Mouse (Mus musculus) myocyte (in vitro differentiated cells): Measurements from ENCODE around the gene Prps2.

Experiments used
- CEBPB ChIP-seq: IDR thresholded peaks from 2 replicates; pipeline ENCODE4 v1.6.1; 2011; ENCODE audit warnings: mild to moderate bottlenecking, moderate library complexity; ENCODE audit not compliant: poor library complexity, insufficient read depth, severe bottlenecking
- MYOD1 ChIP-seq, 3 experiments: IDR thresholded peaks; one replicate each; pipeline ENCODE4 v1.6.1; 2011; ENCODE audit warnings: control low read depth in 2 of 3, low read depth in 2 of 3, mild to moderate bottlenecking in 2 of 3, moderate library complexity in 1 of 3; ENCODE audit not compliant: insufficient read length in 2 of 3, control insufficient read depth in 1 of 3
- MYOG ChIP-seq, 3 experiments: IDR thresholded peaks; one replicate each; pipeline ENCODE4 v1.6.1; 2011; ENCODE audit warnings: control low read depth in 2 of 3, low read depth in 2 of 3, mild to moderate bottlenecking in 2 of 3; ENCODE audit not compliant: insufficient read length in 2 of 3, control insufficient read depth in 1 of 3, insufficient read depth in 1 of 3
- POLR2A ChIP-seq: IDR thresholded peaks from one replicate; pipeline ENCODE4 v1.6.1; 2011; ENCODE audit warnings: low read depth, mild to moderate bottlenecking, control low read depth, moderate library complexity; ENCODE audit not compliant: insufficient read length
- POLR2AphosphoS2 ChIP-seq: IDR thresholded peaks from one replicate; pipeline ENCODE4 v1.6.1; 2011; ENCODE audit warnings: low read depth, control low read depth; ENCODE audit not compliant: insufficient read length
- REST ChIP-seq: IDR thresholded peaks from one replicate; pipeline ENCODE4 v1.6.1; 2011; ENCODE audit warnings: mild to moderate bottlenecking, control low read depth, moderate library complexity; ENCODE audit not compliant: insufficient read depth, insufficient read length
- TCF12 ChIP-seq: IDR thresholded peaks from one replicate; pipeline ENCODE4 v1.6.1; 2011; ENCODE audit warnings: mild to moderate bottlenecking, control low read depth; ENCODE audit not compliant: poor library complexity, insufficient read depth, severe bottlenecking
- USF1 ChIP-seq: IDR thresholded peaks from one replicate; pipeline ENCODE4 v1.6.1; 2011; ENCODE audit warnings: low read depth, mild to moderate bottlenecking, control low read depth, moderate library complexity

DNA sequence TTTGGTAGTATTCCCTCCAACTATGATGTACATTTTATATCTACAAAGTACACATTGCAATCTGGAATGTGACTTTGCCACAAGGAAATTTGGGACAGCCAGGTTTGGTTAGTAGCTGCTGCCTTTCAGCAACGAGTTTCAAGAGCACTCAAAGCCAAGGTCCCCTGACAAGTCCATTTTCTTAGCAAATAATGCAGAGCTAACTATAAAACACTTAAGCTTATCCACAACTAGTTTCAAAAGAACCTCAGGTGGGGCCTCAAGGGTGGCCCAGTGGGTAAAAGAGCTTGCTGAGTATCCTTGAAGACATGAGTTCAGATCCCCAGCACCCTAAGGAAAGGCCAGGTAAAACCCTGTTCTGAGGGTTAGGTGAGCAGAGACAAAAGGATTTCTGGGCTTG, 4.1 kb upstream of the Prps2 start:
- TF ChIP-seq MYOG (IDR thresholded peaks at IDR 0.05; ENCODE audit: control insufficient read depth in 1 of 3, insufficient read depth in 1 of 3, insufficient read length in 2 of 3, low read depth in 2 of 3) (no peak), POLR2A (no peak), TCF12 (no peak), MYOD1 (IDR thresholded peaks at IDR 0.05; ENCODE audit: control insufficient read depth in 1 of 3, insufficient read length in 2 of 3, low read depth in 2 of 3) (no peak), USF1 (no peak), POLR2AphosphoS2 (no peak), REST (no peak), CEBPB (no peak)
